Mouse (Mus musculus): ENCODE measurements around the gene Pgpep1. TPM values are rescaled to one million over a fixed set of nuclear protein-coding genes. Genes with fewer than 3 reads are reported as not detected.
A peak's percentile ranks its signal among the peaks of the same experiment; 100 is the strongest.

The Pgpep1 gene
- polyA plus RNA-seq, 1 experiment, result 25.8 TPM

GRCm38 (mm10) chr8:70635527-70635926, 24.7 kb downstream of the Pgpep1 start:
- no peak for DNase-seq (ENCODE audit: extremely low spot score in 1 of 2, low spot score in 1 of 2)

GRCm38 (mm10) chr8:70634066-70634465, 26.1 kb downstream of the Pgpep1 start:
- no peak for DNase-seq (ENCODE audit: extremely low spot score in 1 of 2, low spot score in 1 of 2)

GRCm38 (mm10) chr8:70632346-70632892, 27.8 kb downstream of the Pgpep1 start, which contains the start of gene Gdf15:
TSS of gene Gdf15 (minus strand) at chr8:70632456.
- no peak for DNase-seq (ENCODE audit: extremely low spot score in 1 of 2, low spot score in 1 of 2)

DNA sequence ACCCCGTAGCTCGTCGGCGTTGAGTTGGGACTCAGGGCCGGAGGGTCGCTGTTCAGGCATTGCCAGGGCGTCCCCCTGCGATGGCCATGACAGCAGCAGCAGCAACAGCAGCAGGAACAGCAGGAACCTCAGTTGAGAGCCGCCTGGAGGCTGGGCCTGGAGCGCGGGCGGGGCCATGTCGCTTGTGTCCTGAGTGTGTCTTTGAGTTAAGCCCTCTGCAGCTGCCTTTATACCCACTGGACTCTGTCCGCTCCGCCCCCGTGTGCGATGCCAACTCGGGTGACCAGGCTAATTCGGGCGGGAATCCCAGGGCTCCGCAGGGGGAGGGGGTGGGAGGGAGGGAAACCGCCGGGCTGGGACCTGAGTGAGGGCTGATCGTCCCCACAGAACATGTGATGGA, 28.8 kb downstream of the Pgpep1 start:
- DNase-seq (ENCODE audit: extremely low spot score in 1 of 2, low spot score in 1 of 2), result no peak

DNA sequence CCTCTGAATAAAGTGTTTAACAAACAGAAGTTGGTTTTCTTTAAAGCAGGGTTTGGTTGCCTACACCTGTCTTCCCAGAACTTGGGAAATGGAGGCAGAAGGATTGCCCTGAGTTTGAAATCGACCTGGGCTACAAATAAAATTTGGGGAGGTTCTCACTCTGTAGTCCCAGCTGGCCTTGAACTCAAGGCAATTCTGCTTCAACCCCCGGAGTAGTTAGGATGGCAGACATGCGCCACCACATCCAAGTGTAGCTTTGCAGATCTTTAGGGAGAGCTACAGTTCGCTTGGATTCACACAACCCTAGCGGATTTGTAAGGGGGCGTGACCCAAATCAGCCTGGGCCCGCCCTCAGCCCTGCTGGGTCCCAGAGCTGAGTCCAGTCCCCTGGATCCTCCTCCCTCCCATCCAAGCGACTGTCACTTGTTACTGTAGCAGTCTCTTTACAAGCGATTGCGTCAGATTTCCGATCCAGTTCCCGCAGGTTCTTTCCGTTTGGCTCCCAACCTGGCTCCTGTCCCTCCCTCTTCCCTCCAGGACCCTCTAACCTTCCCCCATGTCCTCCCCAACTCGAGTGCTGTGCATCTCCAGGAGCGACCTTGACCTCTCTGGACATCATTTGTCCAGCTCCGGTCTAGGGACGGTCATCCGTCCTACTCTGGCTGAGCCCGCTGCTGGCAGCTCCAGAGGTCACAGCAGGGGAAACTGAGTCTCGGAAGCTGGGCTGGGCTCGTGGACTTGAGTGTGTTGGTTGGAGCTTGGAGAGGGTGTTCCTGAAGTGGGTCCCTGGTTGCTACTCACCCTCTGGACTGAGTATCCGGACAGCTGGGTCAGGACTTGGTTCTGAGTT, 29.4 kb downstream of the Pgpep1 start:
- no peak for DNase-seq (ENCODE audit: extremely low spot score in 1 of 2, low spot score in 1 of 2)

DNA sequence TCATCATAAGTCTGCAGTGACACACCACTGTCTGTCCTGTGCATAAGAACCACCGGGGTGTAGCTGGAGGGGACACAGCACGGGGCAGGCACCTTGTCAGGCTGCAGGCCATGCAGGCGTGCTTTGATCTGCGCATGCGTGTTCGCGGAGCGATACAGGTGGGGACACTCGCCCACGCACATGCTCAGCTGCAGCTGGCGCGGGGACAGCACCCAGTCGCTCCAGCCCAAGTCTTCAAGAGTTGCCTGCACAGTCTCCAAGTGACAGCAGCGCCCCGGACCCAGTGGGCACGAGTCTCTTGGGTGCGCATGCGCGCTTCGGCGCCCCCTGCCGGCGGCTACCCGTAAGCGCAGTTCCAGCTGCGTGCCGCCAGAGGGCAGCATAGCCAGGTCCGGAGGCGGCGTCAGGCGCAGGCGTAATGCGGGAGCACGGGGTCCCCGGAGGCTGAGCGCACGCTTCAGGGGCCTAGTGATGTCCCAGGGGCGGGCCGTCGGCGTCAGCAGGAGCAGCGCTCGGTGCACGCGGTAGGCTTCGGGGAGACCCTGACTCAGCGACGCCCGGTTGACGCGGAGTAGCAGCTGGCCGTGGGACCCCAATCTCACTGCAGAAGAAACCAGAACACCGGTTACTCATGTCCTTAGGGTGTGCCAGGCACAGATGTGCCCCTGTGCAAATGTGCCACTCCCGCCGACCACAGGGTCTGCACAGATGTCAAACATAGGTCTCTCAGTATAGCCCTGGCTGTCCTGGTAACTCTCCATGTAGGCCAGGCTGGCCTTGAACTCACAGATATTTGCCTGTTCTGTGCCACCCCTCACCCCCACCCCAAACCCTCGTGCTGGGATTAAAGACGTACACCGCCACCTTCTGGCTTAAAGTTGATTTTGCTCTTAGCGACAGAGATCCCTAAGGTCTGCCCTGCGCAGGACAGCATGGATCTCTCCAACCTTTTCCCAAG, 30.3 kb downstream of the Pgpep1 start:
- DNase-seq (ENCODE audit: extremely low spot score in 1 of 2, low spot score in 1 of 2), result peak; percentile 86 to 94

- no peak for DNase-seq (ENCODE audit: extremely low spot score in 1 of 2, low spot score in 1 of 2)
Measured at GRCm38 (mm10) chr8:70628986-70629490, 31.1 kb downstream of the Pgpep1 start.

DNA sequence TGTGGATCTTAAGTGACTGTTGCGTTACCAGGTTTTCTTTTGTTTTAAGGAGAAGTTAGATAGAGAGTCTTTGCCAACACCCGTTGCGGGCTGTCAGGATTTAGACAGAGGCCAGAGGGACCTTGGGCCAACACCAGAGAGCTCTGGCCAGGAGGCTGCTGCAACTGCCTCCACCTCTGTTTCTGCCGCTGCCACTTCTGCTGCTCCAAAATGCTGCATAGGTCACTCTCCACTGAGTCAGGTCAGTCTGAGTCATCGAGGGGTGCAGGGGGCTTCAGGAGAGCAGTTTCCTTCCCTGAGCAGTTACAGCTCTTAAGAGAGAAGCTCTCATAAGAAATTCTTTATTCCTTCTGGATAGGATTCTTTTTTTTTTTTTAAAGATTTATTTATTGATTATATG, 33.1 kb downstream of the Pgpep1 start:
- no peak for DNase-seq (ENCODE audit: extremely low spot score in 1 of 2, low spot score in 1 of 2)

DNA sequence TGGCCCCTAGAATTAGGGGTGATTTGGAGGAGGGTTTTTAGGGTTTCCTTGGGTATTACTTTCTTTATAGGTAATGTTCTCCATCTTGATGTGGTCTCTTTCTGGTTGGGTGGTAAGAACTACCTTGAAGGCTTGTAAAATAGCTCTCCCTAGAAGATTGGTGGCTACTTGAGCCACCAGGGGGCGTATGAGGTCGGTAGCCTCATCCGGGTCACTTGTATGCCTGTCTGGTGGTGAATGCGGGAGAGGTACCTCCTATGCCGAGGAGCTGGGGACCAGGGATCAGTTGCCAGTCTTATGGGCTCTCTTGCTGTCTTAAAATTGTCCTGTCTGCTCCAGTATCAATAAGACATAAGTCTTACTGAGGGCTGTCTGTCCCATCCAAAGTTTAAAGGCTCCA, 35.1 kb downstream of the Pgpep1 start:
- no peak for DNase-seq (ENCODE audit: extremely low spot score in 1 of 2, low spot score in 1 of 2)

DNA sequence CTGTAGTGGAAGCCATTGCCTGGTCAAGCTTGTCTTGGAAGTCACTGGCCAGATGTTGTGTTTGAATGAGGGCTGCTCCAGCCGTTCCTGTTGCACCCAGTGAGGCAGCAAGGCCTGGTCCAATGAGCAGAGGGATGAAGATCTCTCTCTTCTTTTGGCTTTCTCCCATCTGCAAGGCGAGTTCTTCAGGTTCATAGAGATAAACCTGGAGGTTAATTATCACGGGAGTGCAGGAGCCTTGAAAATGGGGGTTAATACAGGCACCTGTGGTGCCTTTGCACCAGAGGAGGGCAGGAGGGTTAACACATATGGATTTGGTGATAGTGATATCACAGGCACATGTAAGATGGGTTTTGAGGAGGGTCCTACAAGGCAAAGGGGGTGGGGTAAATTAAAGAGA, 38.0 kb downstream of the Pgpep1 start:
- DNase-seq (ENCODE audit: extremely low spot score in 1 of 2, low spot score in 1 of 2), result no peak

DNA sequence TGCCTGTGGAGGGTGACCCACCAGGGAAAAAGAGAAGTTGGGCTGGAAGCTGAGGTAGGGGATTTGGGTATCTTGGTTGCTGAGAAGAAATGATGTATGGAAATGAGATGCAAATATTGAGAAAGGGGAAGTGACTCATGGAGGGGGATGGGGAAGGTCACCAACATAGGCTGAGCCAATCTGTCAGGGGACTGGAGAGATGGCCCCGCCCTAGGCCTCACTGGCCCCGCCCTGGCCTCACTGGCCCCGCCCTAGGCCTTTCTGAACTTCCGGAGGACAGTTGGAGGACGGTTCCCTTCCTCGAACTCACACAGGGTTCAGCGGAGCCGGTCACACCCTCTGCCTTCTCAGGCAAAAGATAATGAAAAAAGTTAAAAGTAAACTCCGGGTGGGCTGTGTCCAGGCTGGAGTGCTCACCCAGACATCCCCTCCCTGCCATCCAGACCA, 41.3 kb downstream of the Pgpep1 start:
- no peak for DNase-seq (ENCODE audit: extremely low spot score in 1 of 2, low spot score in 1 of 2)

DNA sequence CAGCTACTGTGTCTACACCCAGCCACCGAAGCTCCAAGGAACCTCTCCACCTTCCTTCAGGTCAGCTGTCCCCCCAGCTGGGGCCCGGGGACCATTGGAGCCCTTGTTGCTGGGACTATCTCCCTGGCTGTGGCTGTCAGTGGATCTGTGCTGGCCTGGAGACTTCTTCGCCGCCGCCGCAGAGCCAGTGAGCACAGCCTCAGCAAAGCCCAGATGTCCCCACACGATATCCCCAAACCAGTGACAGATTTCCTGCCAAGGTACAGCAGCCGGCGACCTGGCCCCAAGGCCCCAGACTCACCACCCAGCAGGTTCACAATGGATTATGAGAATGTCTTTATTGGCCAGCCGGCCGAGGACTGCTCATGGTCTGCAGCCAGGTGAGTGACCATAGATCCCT, 42.2 kb downstream of the Pgpep1 start:
- DNase-seq (ENCODE audit: extremely low spot score in 1 of 2, low spot score in 1 of 2), result no peak

- DNase-seq (ENCODE audit: extremely low spot score in 1 of 2, low spot score in 1 of 2), result no peak
Measured at GRCm38 (mm10) chr8:70616645-70617044, 43.5 kb downstream of the Pgpep1 start.

GRCm38 (mm10) chr8:70615894-70616293, 44.3 kb downstream of the Pgpep1 start, which contains the start of gene Lrrc25:
TSS of gene Lrrc25 (plus strand) at chr8:70616155.
- no peak for DNase-seq (ENCODE audit: extremely low spot score in 1 of 2, low spot score in 1 of 2)

DNA sequence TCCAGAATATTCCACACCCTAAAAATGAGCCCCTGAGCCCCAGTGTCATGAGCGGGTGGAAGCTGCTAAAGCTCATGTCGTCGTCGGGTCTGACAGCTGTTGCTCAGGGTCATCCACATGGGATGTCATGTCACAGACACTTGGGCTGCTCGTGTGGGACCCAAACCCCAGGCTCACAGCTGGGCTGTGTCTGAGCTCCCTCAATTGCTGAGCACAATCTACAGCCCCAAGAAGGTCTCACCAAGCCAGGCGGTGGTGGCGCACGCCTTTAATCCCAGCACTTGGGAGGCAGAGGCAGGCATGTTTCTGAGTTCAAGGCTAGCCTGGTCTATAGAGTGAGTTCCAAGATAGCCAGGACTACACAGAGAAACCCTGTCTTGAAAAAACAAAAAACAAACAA, 44.9 kb downstream of the Pgpep1 start:
- no peak for DNase-seq (ENCODE audit: extremely low spot score in 1 of 2, low spot score in 1 of 2)

- no peak for DNase-seq (ENCODE audit: extremely low spot score in 1 of 2, low spot score in 1 of 2)
Measured at GRCm38 (mm10) chr8:70614469-70614868, 45.7 kb downstream of the Pgpep1 start.

GRCm38 (mm10) chr8:70613763-70614162, 46.4 kb downstream of the Pgpep1 start:
- DNase-seq (ENCODE audit: extremely low spot score in 1 of 2, low spot score in 1 of 2), result no peak

GRCm38 (mm10) chr8:70611849-70612248, 48.3 kb downstream of the Pgpep1 start:
- DNase-seq (ENCODE audit: extremely low spot score in 1 of 2, low spot score in 1 of 2), result peak in 1 of 2 experiments; percentile 95

- DNase-seq (ENCODE audit: extremely low spot score in 1 of 2, low spot score in 1 of 2), result peak in 1 of 2 experiments; percentile 85
Measured at GRCm38 (mm10) chr8:70610796-70611771, 49.1 kb downstream of the Pgpep1 start.

All from frontal cortex, adult 2 months (tissue).